Mouse (Mus musculus): ENCODE results near the gene Dirc2. TPM values are rescaled to one million over a fixed set of nuclear protein-coding genes. Genes with fewer than 3 reads are reported as not detected.

Gene Dirc2
- total and polyA plus RNA-seq, 2 experiments from 2014 or later: 15.3 to 39.8 TPM

- H3K9me3 ChIP-seq (replicated peaks; ENCODE audit: control insufficient read depth, low read length): no peaks in the 10 kb centered on the region
- no peak overlapping the region for H3K9ac ChIP-seq (replicated peaks; ENCODE audit: low read depth, low read length)
- no peaks in the 10 kb centered on the region for H3K27me3 ChIP-seq (ENCODE audit: control insufficient read depth, insufficient read depth, low read length)
These were observed 54.5 kb downstream of the Dirc2 start for GRCm38 (mm10) chr16:35714689-35715088.

GRCm38 (mm10) chr16:35713606-35714005 is 55.5 kb downstream of the Dirc2 start:
- ATAC-seq (ENCODE audit: insufficient read depth, low read depth) (no peak), DNase-seq (ENCODE audit: low spot score) (no peak)
- H3K4me2 ChIP-seq (ENCODE audit: low read depth, low read length): no peak overlapping the region
- H3K9ac ChIP-seq (replicated peaks; ENCODE audit: low read depth, low read length): 0 out of 2 replicates have a peak overlapping the region, but pooled peaks have one; percentile 23
- no peaks in the 10 kb centered on the region for H3K27me3 ChIP-seq (ENCODE audit: control insufficient read depth, insufficient read depth, low read length)
- TF ChIP-seq CTCF (IDR thresholded peaks at IDR 0.05; ENCODE audit: low read depth): no peak
- TF ChIP-seq EP300 (IDR thresholded peaks at IDR 0.05; ENCODE audit: low read depth): no peak
- H3K4me1 ChIP-seq (ENCODE audit: control insufficient read depth, insufficient read depth): peaks cover 4% of the 10 kb centered on the region; the same call in 1 of the 2 replicates
- no peaks in the 10 kb centered on the region for H3K9me3 ChIP-seq (replicated peaks; ENCODE audit: control insufficient read depth, low read length)
- peaks cover 17% of the 10 kb centered on the region for H3K36me3 ChIP-seq (replicated peaks; ENCODE audit: control insufficient read depth, insufficient read depth, low read length)
- H3K4me3 ChIP-seq (ENCODE audit: low read depth, low read length): no peak overlapping the region
- no peak overlapping the region for H3K27ac ChIP-seq (ENCODE audit: low read depth)
- WGBS: 47% methylated on average over 7 of the region's 7 CpGs

More at GRCm38 (mm10) chr16:35714689-35715088, 54.5 kb downstream of the Dirc2 start:
- ATAC-seq (ENCODE audit: insufficient read depth, low read depth) (no peak), DNase-seq (ENCODE audit: low spot score) (no peak)
- 77% methylated on average over 7 of the region's 7 CpGs for WGBS
- Histone ChIP-seq H3K36me3 (replicated peaks; ENCODE audit: control insufficient read depth, insufficient read depth, low read length) (peaks cover 22% of the 10 kb centered on the region), H3K27ac (ENCODE audit: low read depth) (no peak overlapping the region), H3K4me2 (ENCODE audit: low read depth, low read length) (no peak overlapping the region), H3K4me3 (ENCODE audit: low read depth, low read length) (no peak overlapping the region), H3K4me1 (ENCODE audit: control insufficient read depth, insufficient read depth) (peaks cover 4% of the 10 kb centered on the region; the same call in 1 of the 2 replicates)
- no peak for TF ChIP-seq CTCF (IDR thresholded peaks at IDR 0.05; ENCODE audit: low read depth)
- no peak for TF ChIP-seq EP300 (IDR thresholded peaks at IDR 0.05; ENCODE audit: low read depth)

- Histone ChIP-seq H3K27me3 (ENCODE audit: control insufficient read depth, insufficient read depth, low read length) (no peaks in the 10 kb centered on the region), H3K9me3 (replicated peaks; ENCODE audit: control insufficient read depth, low read length) (no peaks in the 10 kb centered on the region), H3K27ac (ENCODE audit: low read depth) (no peak overlapping the region)
These were observed 58.2 kb downstream of the Dirc2 start for GRCm38 (mm10) chr16:35711004-35711403.

DNA sequence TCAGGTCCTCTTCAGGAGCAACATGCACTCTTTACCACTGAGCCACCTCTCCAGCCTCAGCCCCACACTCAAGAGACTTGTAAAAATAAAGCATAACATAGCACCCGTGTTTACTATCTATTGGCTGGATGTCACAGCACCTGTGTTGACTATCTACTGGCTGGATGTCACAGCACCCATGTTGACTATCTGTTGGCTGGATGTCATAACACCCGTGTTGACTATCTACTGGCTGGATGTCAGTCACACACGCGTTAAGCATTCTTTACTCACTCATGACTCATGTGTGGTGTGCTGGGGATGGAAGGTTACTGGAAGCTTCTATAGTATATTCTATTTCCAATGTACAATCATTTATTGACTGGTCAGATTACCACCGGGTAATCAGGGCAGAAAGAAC is 62.2 kb downstream of the Dirc2 start:
- Histone ChIP-seq H3K36me3 (replicated peaks; ENCODE audit: control insufficient read depth, insufficient read depth, low read length) (peaks cover 18% of the 10 kb centered on the region), H3K27ac (ENCODE audit: low read depth) (no peak overlapping the region), H3K9ac (replicated peaks; ENCODE audit: low read depth, low read length) (no peak overlapping the region), H3K27me3 (ENCODE audit: control insufficient read depth, insufficient read depth, low read length) (no peaks in the 10 kb centered on the region), H3K9me3 (replicated peaks; ENCODE audit: control insufficient read depth, low read length) (no peaks in the 10 kb centered on the region), H3K4me2 (ENCODE audit: low read depth, low read length) (no peak overlapping the region), H3K4me3 (ENCODE audit: low read depth, low read length) (no peak overlapping the region), H3K4me1 (ENCODE audit: control insufficient read depth, insufficient read depth) (no peaks in the 10 kb centered on the region)
- TF ChIP-seq EP300 (IDR thresholded peaks at IDR 0.05; ENCODE audit: low read depth) (no peak), CTCF (IDR thresholded peaks at IDR 0.05; ENCODE audit: low read depth) (no peak)
- WGBS: 63% methylated on average over 5 of the region's 5 CpGs
- DNase-seq (ENCODE audit: low spot score) (no peak), ATAC-seq (ENCODE audit: insufficient read depth, low read depth) (no peak)

More at GRCm38 (mm10) chr16:35711004-35711403, 58.2 kb downstream of the Dirc2 start:
- DNase-seq (ENCODE audit: low spot score) (no peak), ATAC-seq (ENCODE audit: insufficient read depth, low read depth) (peak; percentile 47; the same call in 1 of the 2 replicates)
- H3K4me1 ChIP-seq (ENCODE audit: control insufficient read depth, insufficient read depth): peaks cover 4% of the 10 kb centered on the region; the same call in 1 of the 2 replicates
- 0 out of 2 replicates have a peak, but pooled peaks cover 4% of the 10 kb centered on the region for H3K36me3 ChIP-seq (replicated peaks; ENCODE audit: control insufficient read depth, insufficient read depth, low read length)
- no peak overlapping the region for H3K9ac ChIP-seq (replicated peaks; ENCODE audit: low read depth, low read length)
- 37% methylated on average over 7 of the region's 7 CpGs for WGBS
- no peak for TF ChIP-seq EP300 (IDR thresholded peaks at IDR 0.05; ENCODE audit: low read depth)
- TF ChIP-seq CTCF (IDR thresholded peaks at IDR 0.05; ENCODE audit: low read depth): no peak
- no peak overlapping the region for H3K4me3 ChIP-seq (ENCODE audit: low read depth, low read length)
- no peak overlapping the region for H3K4me2 ChIP-seq (ENCODE audit: low read depth, low read length)

DNA sequence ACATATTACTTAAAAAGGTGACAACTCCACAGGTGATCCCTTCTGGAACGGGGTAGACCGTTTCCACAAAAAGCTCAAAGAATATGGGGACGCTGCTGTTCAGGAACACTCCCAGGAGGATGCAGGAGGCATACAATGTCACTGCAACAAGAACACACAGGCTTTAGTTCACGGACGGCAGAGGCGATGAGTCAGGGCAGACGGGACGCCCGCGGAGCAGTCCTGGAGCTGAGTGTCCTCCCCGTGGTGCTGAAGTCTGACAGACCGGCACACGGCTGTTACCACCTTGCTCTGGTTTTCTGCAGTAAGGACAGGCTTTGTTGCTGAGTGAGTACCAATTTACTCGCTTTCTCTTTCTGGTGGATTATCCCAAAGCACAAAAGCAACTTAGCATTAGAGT is 64.4 kb downstream of the Dirc2 start:
- no peaks in the 10 kb centered on the region for H3K27me3 ChIP-seq (ENCODE audit: control insufficient read depth, insufficient read depth, low read length)
- H3K27ac ChIP-seq (ENCODE audit: low read depth): no peak overlapping the region
- no peak for DNase-seq (ENCODE audit: low spot score)
- TF ChIP-seq CTCF (IDR thresholded peaks at IDR 0.05; ENCODE audit: low read depth) (no peak), EP300 (IDR thresholded peaks at IDR 0.05; ENCODE audit: low read depth) (no peak)
- no peak overlapping the region for H3K4me2 ChIP-seq (ENCODE audit: low read depth, low read length)
- no peak overlapping the region for H3K9ac ChIP-seq (replicated peaks; ENCODE audit: low read depth, low read length)
- no peak for ATAC-seq (ENCODE audit: insufficient read depth, low read depth)
- H3K9me3 ChIP-seq (replicated peaks; ENCODE audit: control insufficient read depth, low read length): no peaks in the 10 kb centered on the region
- no peak overlapping the region for H3K4me3 ChIP-seq (ENCODE audit: low read depth, low read length)
- peaks cover 18% of the 10 kb centered on the region for H3K36me3 ChIP-seq (replicated peaks; ENCODE audit: control insufficient read depth, insufficient read depth, low read length)
- H3K4me1 ChIP-seq (ENCODE audit: control insufficient read depth, insufficient read depth): no peaks in the 10 kb centered on the region
- WGBS: 64% methylated on average over 14 of the region's 14 CpGs
